ENCODE assay signal across 10 mouse cellular contexts in genomic region chr2:166776272-166776671, GRCm38 (mm10). TPM values are rescaled to one million over a fixed set of nuclear protein-coding genes. Genes with fewer than 3 reads are reported as not detected.
DNase-seq lines count a peak whose midpoint lies in the region; ATAC-seq and TF ChIP-seq lines count a peak whose summit lies in the region.
"Had no signal": no experiment of that assay in that cellular context is flagged by ENCODE, and none has a peak within 500 bp of the region (broad histone marks: within the 10 kb centered on the region; RNA-seq: fewer than 3 reads in every experiment).

No protein-coding gene starts in this region.

- peak; percentile 38 for TF ChIP-seq RAD21 in CH12.LX (IDR thresholded peaks at IDR 0.05; ENCODE audit: low read depth, low read length)

- dilution Hi-C loops in CH12.LX (cut with MboI; ENCODE audit: extremely low pct_ligation_motif_present, extremely low pct_unique_long_range_greater_than_20kb, low sequenced_read_pairs) = no loop called here

- H3K36me3 ChIP-seq in hindbrain, embryonic 11.5 days (ENCODE audit: control insufficient read depth, insufficient read depth, low read length) = no peaks in the 10 kb centered on the region
- no peaks in the 10 kb centered on the region for H3K36me3 ChIP-seq in hindbrain, embryonic 13.5 days
- H3K36me3 ChIP-seq in CH12.LX (replicated peaks in 1 of 2; ENCODE audit: control insufficient read depth in 1 of 2, insufficient read depth in 1 of 2, low read length in 1 of 2) = no peaks in the 10 kb centered on the region
- H3K36me3 ChIP-seq: hindbrain, embryonic 15.5 days; midbrain, embryonic 12.5 days had no signal

- H3K27me3 ChIP-seq in hindbrain, embryonic 11.5 days (ENCODE audit: control insufficient read depth, insufficient read depth, low read length) = no peaks in the 10 kb centered on the region
- 0 out of 2 replicates have a peak, but pooled peaks cover 5% of the 10 kb centered on the region for H3K27me3 ChIP-seq in hindbrain, embryonic 13.5 days
- no peaks in the 10 kb centered on the region for H3K27me3 ChIP-seq in CH12.LX (replicated peaks)
- H3K27me3 ChIP-seq: hindbrain, embryonic 15.5 days; midbrain, embryonic 12.5 days had no signal

- no CpG with 5 or more reads among the region's 2 CpGs for WGBS in hindbrain, embryonic 11.5 days
- WGBS in hindbrain, embryonic 13.5 days = no CpG with 5 or more reads among the region's 2 CpGs

- no peak overlapping the region for H3K4me3 ChIP-seq in hindbrain, embryonic 11.5 days (ENCODE audit: low read depth, low read length)
- no peak overlapping the region for H3K4me3 ChIP-seq in hindbrain, embryonic 13.5 days
- no peak overlapping the region for H3K4me3 ChIP-seq in CH12.LX (replicated peaks in 1 of 3; ENCODE audit: low read depth in 2 of 3, low read length in 2 of 3, poor library complexity in 1 of 3)
- H3K4me3 ChIP-seq: hindbrain, embryonic 15.5 days; midbrain, embryonic 12.5 days had no signal

- no peaks in the 10 kb centered on the region for H3K9me3 ChIP-seq in hindbrain, embryonic 11.5 days (ENCODE audit: control insufficient read depth, low read length)
- H3K9me3 ChIP-seq in hindbrain, embryonic 13.5 days = no peaks in the 10 kb centered on the region
- H3K9me3 ChIP-seq in CH12.LX (replicated peaks; ENCODE audit: low read length) = no peaks in the 10 kb centered on the region
- H3K9me3 ChIP-seq: hindbrain, embryonic 15.5 days; midbrain, embryonic 12.5 days had no signal

- H3K79me2 ChIP-seq in CH12.LX (replicated peaks; ENCODE audit: control insufficient read depth, extremely low read depth, insufficient read depth, poor library complexity, severe bottlenecking) = no peaks in the 10 kb centered on the region

- no peak overlapping the region for H3K4me2 ChIP-seq in hindbrain, embryonic 11.5 days (replicated peaks; ENCODE audit: low read depth, low read length)
- no peak overlapping the region for H3K4me2 ChIP-seq in hindbrain, embryonic 13.5 days
- H3K4me2 ChIP-seq in CH12.LX (ENCODE audit: insufficient read depth, low read depth, poor library complexity, severe bottlenecking) = no peak overlapping the region
- H3K4me2 ChIP-seq: hindbrain, embryonic 15.5 days; midbrain, embryonic 12.5 days had no signal

- in situ Hi-C loops in CH12.LX (cut with MboI; ENCODE audit: low pct_ligation_motif_present, low pct_unique_long_range_greater_than_20kb, low sequenced_read_pairs) = loop anchor here (5.0 to 25.0 kb wide), 2 partner anchors 179 to 689 kb away; no protein-coding TSS in a partner anchor

- H3K9ac ChIP-seq in hindbrain, embryonic 11.5 days (ENCODE audit: low read depth, low read length) = no peak overlapping the region
- no peak overlapping the region for H3K9ac ChIP-seq in hindbrain, embryonic 13.5 days
- no peak overlapping the region for H3K9ac ChIP-seq in CH12.LX (ENCODE audit: insufficient read depth, low read depth)
- H3K9ac ChIP-seq: hindbrain, embryonic 15.5 days; midbrain, embryonic 12.5 days had no signal

- no peak overlapping the region for H3K27ac ChIP-seq in hindbrain, embryonic 11.5 days (ENCODE audit: low read depth, low read length)
- no peak overlapping the region for H3K27ac ChIP-seq in hindbrain, embryonic 13.5 days
- H3K27ac ChIP-seq in CH12.LX (ENCODE audit: insufficient read depth, low read depth) = no peak overlapping the region
- H3K27ac ChIP-seq: hindbrain, embryonic 15.5 days; midbrain, embryonic 12.5 days had no signal

- H3K4me1 ChIP-seq in hindbrain, embryonic 11.5 days (replicated peaks; ENCODE audit: control insufficient read depth, insufficient read depth, low read length) = no peaks in the 10 kb centered on the region
- H3K4me1 ChIP-seq in hindbrain, embryonic 13.5 days (replicated peaks) = 0 out of 2 replicates have a peak, but pooled peaks cover 7% of the 10 kb centered on the region
- peaks cover 2 to 25% of the 10 kb centered on the region in 2 experiments; a peak in 3 of 4 replicates for H3K4me1 ChIP-seq in CH12.LX (ENCODE audit: control insufficient read depth in 1 of 2, insufficient read depth in 2 of 2)
- H3K4me1 ChIP-seq: hindbrain, embryonic 15.5 days; midbrain, embryonic 12.5 days had no signal

- TF ChIP-seq POLR2A in CH12.LX (IDR thresholded peaks at IDR 0.05; ENCODE audit: low read depth, low read length) = no peak

- no peak for ATAC-seq in hindbrain, embryonic 11.5 days (ENCODE audit: low FRiP score)
- ATAC-seq in hindbrain, embryonic 13.5 days (ENCODE audit: low FRiP score) = no peak

- peak; percentile 37 for DNase-seq in hindbrain, embryonic 11.5 days (ENCODE audit: low spot score)
- peak; percentile 47 for DNase-seq in CH12.LX (ENCODE audit: extremely low read depth)
- peak; percentile 63 for DNase-seq in embryo, embryonic 10.5 days (ENCODE audit: low spot score)
- peak; percentile 58 for DNase-seq in retina, embryonic 14.5 days (ENCODE audit: low spot score)
- DNase-seq in urinary bladder, postnatal 4 days (ENCODE audit: low spot score in 2 of 2) = no peak
- DNase-seq in urinary bladder, adult 18-20 months (ENCODE audit: low spot score in 2 of 2) = no peak
- DNase-seq in urinary bladder, adult 2 months (ENCODE audit: low spot score) = no peak

- no peak for TF ChIP-seq EP300 in CH12.LX (IDR thresholded peaks at IDR 0.05; ENCODE audit: low read length)

- TF ChIP-seq CTCF in CH12.LX (conservative IDR thresholded peaks at IDR 0.05 in 1 of 2, IDR thresholded peaks at IDR 0.05 in 1 of 2; ENCODE audit: low read depth in 2 of 2, low read length in 2 of 2) = peak; percentile 8 to 54; a peak in 2 of 4 replicates

TF ChIP-seq in CH12.LX, 34 proteins besides CTCF, POLR2A, EP300 and RAD21:
- TF ChIP-seq ZNF384 (IDR thresholded peaks at IDR 0.05; ENCODE audit: low read depth, low read length) (no peak), SMC3 (IDR thresholded peaks at IDR 0.05; ENCODE audit: low read depth, low read length) (peak; percentile 42)

RNA-seq across cellular contexts. Expression of gene Trp53rkb, which starts 16.1 kb away (rescaled TPM):
- 8.7 and 10.0 TPM in 2 replicates for polyA plus RNA-seq in hindbrain, embryonic 11.5 days (2014; fragmentation: Nextera tagmentation; extraction: Ambion mirVana)
- 8.2 and 10.8 TPM in 2 replicates for polyA plus RNA-seq in hindbrain, embryonic 13.5 days (2015; fragmentation: Nextera tagmentation; extraction: Ambion mirVana)
- total RNA-seq in CH12.LX (2012; rRNA removed) = 6.0 and 7.1 TPM in 2 replicates
- total RNA-seq in CH12.LX (2014; rRNA removed) = 7.0 and 8.8 TPM in 2 replicates
- polyA plus RNA-seq in CH12.LX (2012; ENCODE audit: insufficient read length, low read depth) = 7.8 and 9.1 TPM in 2 replicates
- 4.6 and 5.1 TPM in 2 replicates for polyA plus RNA-seq in urinary bladder, adult 2 months (2012; rRNA removed)

RNA-seq across cellular contexts. Expression of gene Arfgef2, which starts 29.1 kb away (rescaled TPM):
- 3.8 and 4.2 TPM in 2 replicates for polyA plus RNA-seq in hindbrain, embryonic 11.5 days (2014; fragmentation: Nextera tagmentation; extraction: Ambion mirVana)
- polyA plus RNA-seq in hindbrain, embryonic 13.5 days (2015; fragmentation: Nextera tagmentation; extraction: Ambion mirVana) = 3.7 and 4.0 TPM in 2 replicates
- 11.2 and 12.5 TPM in 2 replicates for total RNA-seq in CH12.LX (2012; rRNA removed)
- total RNA-seq in CH12.LX (2014; rRNA removed) = 8.2 and 9.2 TPM in 2 replicates
- polyA plus RNA-seq in CH12.LX (2012; ENCODE audit: insufficient read length, low read depth) = 15.3 and 18.7 TPM in 2 replicates
- polyA plus RNA-seq in urinary bladder, adult 2 months (2012; rRNA removed) = 10.4 and 11.6 TPM in 2 replicates

Comparison
In these comparisons a context has a peak if more than half of its experiments do, and no peak if none do; other contexts are left out.
1. DNase-seq: peak in hindbrain, embryonic 11.5 days (single experiment), CH12.LX (single experiment), embryo, embryonic 10.5 days (single experiment) and retina, embryonic 14.5 days (single experiment); none in urinary bladder, postnatal 4 days (0 of 2), urinary bladder, adult 18-20 months (0 of 2) and urinary bladder, adult 2 months (single experiment).